Mouse (Mus musculus): ENCODE measurements around the gene Flt3.

DNA sequence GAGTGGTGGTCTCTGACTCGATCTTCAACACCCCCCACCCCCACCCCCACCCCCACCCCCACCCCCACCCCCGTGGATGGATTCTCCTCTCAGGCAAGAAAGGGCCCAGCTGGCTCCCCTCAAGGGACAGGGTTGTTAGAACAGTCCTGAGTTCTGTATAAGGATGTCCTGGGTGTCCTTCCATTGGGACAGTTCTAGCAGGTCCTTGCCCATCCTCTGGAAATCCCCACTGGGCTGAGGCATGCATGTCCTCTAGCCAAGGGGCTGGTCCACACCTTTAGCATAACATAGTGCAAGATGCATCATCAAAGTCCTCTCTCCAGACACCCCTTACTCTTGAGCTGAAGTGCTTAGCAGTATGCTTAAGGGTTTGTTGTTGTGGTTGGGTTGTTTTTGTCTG, 90.5 kb downstream of the Flt3 start:
- TF ChIP-seq CTCF (conservative IDR thresholded peaks at IDR 0.05; ENCODE audit: low read length), result no peak
- no peak for TF ChIP-seq POU5F1 (IDR thresholded peaks at IDR 0.05; ENCODE audit: borderline replicate concordance, low read length)
- TF ChIP-seq NANOG (IDR thresholded peaks at IDR 0.05; ENCODE audit: borderline replicate concordance, low read length), result no peak

Measured in E14TG2a.4 (cell line).